Mouse (Mus musculus) gastrocnemius, postnatal 10 days (tissue): ENCODE data around the gene Lrrc4c. TPM values are rescaled to one million over a fixed set of nuclear protein-coding genes. Genes with fewer than 3 reads are reported as not detected.

Experiments
- DNase-seq: peaks from one replicate; pipeline ENCODE4 v3.0.0; 2021; ENCODE audit warnings: mixed read lengths
- total RNA-seq, 2 experiments: library from RNA; stranded (reverse); gene quantifications; 2 replicates each; pipeline ENCODE4 v1.2.3; 2021

Gene Lrrc4c
- total RNA-seq, 2 experiments from 2014 or later = 0.93 to 1.3 TPM

DNA sequence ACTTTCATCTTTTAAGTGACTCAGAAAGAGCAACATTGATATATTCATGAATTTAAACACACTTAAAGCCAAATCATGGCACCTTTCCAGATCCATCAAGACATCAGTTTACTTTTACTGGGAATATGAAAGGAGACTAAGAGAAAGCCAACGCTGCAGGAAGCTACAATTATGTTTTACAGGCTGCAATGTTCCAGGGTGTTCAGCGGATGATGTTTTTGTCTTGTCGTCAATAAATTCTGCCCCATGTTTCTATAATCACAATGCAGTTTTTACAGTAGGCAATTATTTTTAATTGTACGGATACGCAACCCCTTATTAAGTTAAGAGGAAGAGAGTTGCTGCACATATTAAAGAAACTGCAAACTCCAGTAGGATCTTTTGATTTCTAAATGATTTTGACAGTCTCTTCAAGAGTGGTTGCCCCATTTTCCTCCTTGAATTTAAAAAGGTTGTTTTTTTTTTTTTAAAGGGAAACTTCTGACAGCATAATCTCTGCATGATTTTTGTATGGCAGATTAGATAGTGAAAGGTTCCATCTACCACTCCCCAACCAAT is 532.9 kb downstream of the Lrrc4c start:
- no peak for DNase-seq

DNA sequence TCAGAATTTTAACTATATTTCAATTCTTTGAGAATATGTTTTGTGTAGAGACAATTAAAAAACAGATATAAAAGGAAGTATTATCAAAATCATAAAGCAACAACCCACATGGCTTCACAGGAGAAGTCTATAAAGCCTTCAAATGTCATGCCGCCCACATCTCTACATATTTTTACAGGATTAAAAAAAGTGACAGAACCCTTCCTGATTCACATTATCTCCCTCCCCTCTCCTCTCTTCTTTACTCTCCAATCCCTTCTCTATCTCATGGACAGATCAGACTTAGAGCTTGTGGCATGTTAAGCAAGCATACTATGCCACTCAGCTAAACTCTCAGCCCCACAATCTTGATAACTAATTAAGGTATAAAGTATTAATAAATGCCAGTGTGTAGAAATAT is 535.8 kb downstream of the Lrrc4c start:
- no peak for DNase-seq

DNA sequence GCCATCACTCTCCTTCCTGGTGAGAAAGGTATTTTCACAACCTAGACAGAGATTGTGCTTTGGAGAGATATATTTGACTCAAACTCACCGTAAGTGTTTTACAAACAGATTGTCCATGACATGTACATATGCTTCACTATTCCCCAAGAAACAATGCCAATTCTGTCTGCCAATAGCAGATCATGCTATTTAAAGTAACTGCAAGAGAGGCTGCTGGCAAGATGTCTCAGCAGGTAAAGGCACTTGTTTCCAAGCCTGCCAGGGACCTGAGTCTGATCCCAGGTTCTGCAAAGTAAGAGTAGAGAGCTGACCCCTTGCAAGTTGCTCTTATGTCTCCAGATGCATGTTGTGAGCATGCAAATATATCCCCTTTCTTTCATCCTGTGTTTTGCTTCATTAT is 558.1 kb downstream of the Lrrc4c start:
- no peak for DNase-seq

DNA sequence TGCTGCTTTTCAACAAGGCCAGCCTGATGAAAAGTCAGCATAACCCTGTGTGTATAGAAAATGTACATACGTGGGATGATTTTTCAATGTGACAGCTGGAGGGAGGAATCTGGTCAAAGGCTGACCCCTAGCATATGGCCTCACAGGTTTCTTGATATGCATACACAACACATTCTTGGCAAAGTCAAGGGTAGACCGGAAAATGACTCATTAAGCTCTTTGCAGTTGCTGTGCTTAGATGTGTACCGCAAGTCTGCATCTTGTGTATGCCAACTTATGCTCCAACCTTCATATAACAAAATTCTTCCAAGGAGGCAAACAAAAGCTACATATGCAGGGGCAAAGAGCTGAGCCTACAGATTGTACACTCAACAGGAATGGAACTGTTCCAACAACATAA is 631.6 kb downstream of the Lrrc4c start:
- no peak for DNase-seq

DNA sequence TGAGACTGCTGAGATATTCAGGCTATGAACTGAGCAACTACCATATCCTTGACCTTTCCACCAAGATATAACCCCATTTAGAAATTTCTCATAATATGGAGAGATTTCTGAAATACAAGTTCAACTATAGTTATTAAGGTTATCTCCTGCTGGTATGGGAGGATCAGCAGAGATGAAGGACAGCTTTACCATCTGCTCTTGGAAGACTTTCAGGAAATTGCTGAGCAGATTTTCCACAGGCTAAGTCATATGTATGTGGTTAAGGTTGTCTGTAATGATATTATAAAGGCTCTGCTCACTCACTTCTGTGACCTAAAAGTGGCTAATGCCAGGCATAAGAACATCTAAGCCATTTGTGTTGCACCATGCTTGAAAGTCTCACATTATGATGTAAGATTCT is 681.6 kb downstream of the Lrrc4c start:
- no peak for DNase-seq

DNA sequence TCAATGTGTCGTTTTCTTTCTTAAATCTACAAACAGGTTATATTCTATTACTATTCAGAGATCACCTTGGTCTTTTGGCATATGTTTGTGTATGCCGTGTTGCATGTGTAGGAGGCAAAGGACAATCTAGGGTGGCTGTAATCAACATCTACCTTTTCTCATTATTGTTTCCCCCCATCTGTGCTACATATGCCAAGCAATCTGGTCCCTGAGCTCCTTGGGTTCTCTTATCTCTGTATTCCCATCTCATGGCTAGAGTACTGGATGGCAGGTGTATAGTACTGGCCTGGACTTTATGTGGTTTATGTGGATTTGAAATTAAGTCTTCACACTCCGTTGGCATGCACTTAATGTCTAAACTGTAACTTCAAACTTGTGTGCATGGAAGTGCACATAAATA is 700.4 kb downstream of the Lrrc4c start:
- DNase-seq = no peak

DNA sequence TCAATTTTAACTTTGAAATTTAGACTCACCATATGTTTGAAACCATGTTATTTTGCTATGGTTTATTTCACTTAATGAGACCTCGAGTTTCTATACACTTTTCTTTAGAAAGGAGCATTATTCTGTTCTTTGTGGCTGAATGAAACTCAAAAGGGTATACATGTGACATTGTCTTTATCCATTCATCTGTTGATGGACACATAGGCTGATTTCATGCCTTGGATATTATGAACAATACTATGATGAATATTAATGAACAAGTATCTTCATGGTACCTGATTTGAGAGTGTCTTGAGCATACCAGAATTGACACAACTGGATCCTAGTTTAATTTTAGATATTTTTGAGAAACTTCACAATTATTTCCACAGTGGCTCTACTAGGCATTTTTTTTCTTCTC is 709.0 kb downstream of the Lrrc4c start:
- no peak for DNase-seq

GRCm38 (mm10) chr2:97027585-97027984 is 709.6 kb downstream of the Lrrc4c start:
- no peak for DNase-seq

GRCm38 (mm10) chr2:97036401-97036800 is 718.4 kb downstream of the Lrrc4c start:
- no peak for DNase-seq

- no peak for DNase-seq
Measured at GRCm38 (mm10) chr2:97037024-97037814, 719.2 kb downstream of the Lrrc4c start.

DNA sequence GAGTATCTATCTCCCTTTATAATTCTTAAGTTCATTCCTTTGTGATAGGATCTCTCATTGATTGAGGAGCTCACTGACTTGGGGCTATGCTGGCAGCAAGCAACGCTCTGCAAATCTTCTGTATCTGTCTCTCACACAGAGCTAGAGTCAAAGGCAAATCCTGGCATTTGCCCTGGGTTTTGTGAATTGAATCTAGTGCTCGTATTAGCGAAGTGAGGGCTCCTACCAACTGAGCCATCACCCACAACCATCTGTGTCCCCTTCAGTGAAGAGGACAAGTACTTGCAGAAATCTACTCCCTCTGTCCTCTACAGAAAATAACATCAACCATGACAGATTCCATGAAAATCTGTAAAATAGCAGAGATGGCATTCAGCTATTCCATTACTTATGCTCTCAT is 726.0 kb downstream of the Lrrc4c start:
- no peak for DNase-seq

- DNase-seq = no peak
Measured at GRCm38 (mm10) chr2:97045628-97046027, 727.7 kb downstream of the Lrrc4c start.

DNA sequence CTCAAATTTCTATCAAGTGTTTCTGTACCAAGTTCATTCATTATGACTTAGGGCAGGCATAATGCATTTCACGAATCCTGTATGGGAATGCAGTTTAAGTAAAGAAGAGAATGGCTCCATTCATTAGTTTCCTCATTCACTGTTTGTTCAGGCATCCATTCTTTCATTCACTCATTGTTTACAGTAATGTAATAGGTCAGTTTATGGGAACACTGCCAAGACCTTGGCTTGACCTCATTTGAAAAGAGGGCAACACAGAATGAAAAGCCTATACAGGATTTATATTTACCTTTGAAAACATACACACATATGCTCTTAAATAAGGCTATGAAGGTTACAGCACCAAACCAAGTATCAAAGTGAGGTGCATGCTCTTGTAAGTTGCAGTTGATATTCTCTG is 762.2 kb downstream of the Lrrc4c start:
- DNase-seq = no peak

DNA sequence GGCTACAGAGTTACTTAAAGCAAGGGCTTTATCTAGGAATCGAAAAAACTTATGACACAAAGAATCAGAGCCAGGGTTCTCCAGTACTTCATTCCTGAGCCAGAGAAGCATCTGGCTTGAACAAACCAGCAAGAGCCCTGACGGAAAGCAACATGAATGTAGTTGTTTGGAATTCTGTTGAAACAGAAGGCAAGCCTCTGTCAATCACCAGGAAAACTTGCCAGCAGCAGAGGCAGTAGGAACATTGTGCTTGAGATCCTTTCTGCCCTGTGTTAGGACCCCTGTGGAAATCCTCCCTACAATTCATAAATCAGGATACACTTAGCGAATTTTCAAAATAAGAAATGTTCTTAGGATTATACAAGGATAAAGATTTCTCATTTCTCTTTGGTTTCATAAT is 780.0 kb downstream of the Lrrc4c start:
- no peak for DNase-seq

GRCm38 (mm10) chr2:97103398-97104162 is 785.6 kb downstream of the Lrrc4c start:
- no peak for DNase-seq

- DNase-seq = no peak
Measured at GRCm38 (mm10) chr2:97124246-97124645, 806.3 kb downstream of the Lrrc4c start.

DNA sequence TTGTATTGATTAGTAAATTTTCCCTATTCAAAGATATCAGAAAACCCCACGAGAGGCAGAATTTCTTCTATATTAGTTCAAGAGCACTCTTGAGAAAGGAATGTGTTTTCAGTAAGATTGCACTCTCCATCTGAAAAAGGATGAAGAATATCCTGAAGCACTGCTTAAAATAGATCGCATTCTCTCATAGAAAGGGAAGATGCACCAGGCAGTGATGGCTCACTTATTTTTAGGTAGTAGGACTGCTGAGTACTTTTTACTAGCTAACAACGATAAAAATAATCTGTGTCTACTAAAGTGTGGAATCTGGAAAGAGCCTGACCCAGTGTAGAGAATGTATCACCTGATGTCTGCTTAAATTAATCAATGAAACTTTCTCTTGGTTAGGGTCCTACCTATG is 820.5 kb downstream of the Lrrc4c start:
- no peak for DNase-seq

GRCm38 (mm10) chr2:97151626-97152194 is 833.7 kb downstream of the Lrrc4c start:
- DNase-seq = no peak

GRCm38 (mm10) chr2:97165745-97166144 is 847.8 kb downstream of the Lrrc4c start:
- no peak for DNase-seq

GRCm38 (mm10) chr2:97178399-97178798 is 860.4 kb downstream of the Lrrc4c start:
- DNase-seq = no peak

GRCm38 (mm10) chr2:97196968-97197606 is 879.1 kb downstream of the Lrrc4c start:
- DNase-seq = no peak

GRCm38 (mm10) chr2:97232966-97233365 is 915.0 kb downstream of the Lrrc4c start:
- DNase-seq = no peak

DNA sequence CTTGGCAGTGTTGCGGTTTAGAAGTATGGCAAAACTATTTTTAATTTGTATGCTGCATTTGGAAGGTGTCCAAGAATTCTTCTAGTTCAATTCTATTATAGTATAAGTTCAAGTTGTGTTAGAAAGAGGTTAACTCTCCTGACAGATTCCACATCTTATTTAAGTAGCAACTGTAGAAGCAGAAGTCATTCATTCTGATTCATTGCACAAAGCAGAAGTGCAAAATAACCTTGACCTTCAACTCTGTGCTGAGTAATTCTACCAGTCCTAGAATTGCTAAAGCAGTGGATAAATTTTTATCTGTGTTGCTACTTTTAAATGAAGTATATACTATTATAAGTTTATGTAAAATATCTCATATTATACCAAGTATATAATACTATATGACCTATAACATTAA is 916.1 kb downstream of the Lrrc4c start:
- no peak for DNase-seq
